Mouse (Mus musculus): Measurements from ENCODE around the gene Itga3. TPM values are rescaled to one million over a fixed set of nuclear protein-coding genes. Genes with fewer than 3 reads are reported as not detected.
A peak's percentile ranks its signal among the peaks of the same experiment; 100 is the strongest.

Itga3 gene
- polyA plus RNA-seq, 1 experiment: 0.08 TPM

DNA sequence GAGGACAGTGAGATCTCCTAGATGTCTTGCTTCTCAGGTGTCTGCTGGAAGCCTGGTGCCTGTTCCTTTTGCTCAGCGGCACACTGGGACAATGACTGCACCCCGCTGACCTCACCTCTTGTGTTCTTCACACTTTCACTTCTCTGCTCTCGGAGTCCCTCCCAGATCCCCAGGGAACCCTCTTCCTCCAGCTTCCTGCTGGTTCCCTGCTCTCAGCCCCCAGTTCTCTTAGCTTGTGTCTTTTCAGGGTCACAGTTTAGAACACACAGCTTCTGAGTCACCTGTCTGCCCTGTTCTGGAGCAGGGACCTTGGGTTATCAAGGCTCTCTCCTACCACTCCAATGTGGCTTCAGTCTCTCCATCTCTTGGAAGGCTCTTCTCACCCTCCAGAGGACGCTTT lies 7.6 kb upstream of the Itga3 start:
- H3K27me3 ChIP-seq (replicated peaks): peaks cover 93% of the 10 kb centered on the region
- H3K36me3 ChIP-seq (replicated peaks; ENCODE audit: low read length): no peaks in the 10 kb centered on the region
- TF ChIP-seq FLI1 (IDR thresholded peaks at IDR 0.05; ENCODE audit: low read length) (no peak), GATA1 (IDR thresholded peaks at IDR 0.05; ENCODE audit: borderline replicate concordance, low read length) (no peak)
- peaks cover 14% of the 10 kb centered on the region for H3K4me1 ChIP-seq
- H3K4me3 ChIP-seq (replicated peaks): no peak overlapping the region
- no peaks in the 10 kb centered on the region for H3K9me3 ChIP-seq

GRCm38 (mm10) chr11:95082896-95083295 lies 6.3 kb upstream of the Itga3 start:
- TF ChIP-seq FLI1 (IDR thresholded peaks at IDR 0.05; ENCODE audit: low read length) (no peak), GATA1 (IDR thresholded peaks at IDR 0.05; ENCODE audit: borderline replicate concordance, low read length) (no peak)
- H3K36me3 ChIP-seq (replicated peaks; ENCODE audit: low read length): no peaks in the 10 kb centered on the region
- H3K9me3 ChIP-seq: no peaks in the 10 kb centered on the region
- H3K4me3 ChIP-seq (replicated peaks): no peak overlapping the region
- peaks cover 10% of the 10 kb centered on the region for H3K4me1 ChIP-seq
- H3K27me3 ChIP-seq (replicated peaks): peaks cover 93% of the 10 kb centered on the region

DNA sequence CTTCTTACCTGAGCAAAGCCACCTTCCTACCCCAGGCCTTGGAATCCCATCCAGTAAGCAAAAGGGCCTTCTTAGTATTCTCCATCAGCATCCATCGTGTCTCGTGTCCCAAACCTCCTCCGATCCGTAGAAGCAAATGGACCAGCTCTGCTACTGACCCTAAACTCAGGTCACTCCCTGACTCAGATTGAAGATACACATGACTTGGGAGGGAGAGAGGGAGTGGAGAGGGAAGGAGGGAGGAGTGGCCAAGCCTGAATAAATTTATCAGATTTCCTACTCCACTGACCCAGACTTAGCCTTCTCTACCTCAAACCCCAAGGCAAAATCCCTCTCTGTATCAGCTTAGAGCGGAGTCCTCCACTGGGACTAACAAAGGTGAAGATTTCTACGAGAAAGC lies 4.2 kb upstream of the Itga3 start:
- Histone ChIP-seq H3K4me1 (peaks cover 24% of the 10 kb centered on the region), H3K27me3 (replicated peaks) (peaks cover 93% of the 10 kb centered on the region), H3K9me3 (no peaks in the 10 kb centered on the region), H3K4me3 (replicated peaks) (no peak overlapping the region), H3K36me3 (replicated peaks; ENCODE audit: low read length) (no peaks in the 10 kb centered on the region)
- TF ChIP-seq FLI1 (IDR thresholded peaks at IDR 0.05; ENCODE audit: low read length) (no peak), GATA1 (IDR thresholded peaks at IDR 0.05; ENCODE audit: borderline replicate concordance, low read length) (no peak)

DNA sequence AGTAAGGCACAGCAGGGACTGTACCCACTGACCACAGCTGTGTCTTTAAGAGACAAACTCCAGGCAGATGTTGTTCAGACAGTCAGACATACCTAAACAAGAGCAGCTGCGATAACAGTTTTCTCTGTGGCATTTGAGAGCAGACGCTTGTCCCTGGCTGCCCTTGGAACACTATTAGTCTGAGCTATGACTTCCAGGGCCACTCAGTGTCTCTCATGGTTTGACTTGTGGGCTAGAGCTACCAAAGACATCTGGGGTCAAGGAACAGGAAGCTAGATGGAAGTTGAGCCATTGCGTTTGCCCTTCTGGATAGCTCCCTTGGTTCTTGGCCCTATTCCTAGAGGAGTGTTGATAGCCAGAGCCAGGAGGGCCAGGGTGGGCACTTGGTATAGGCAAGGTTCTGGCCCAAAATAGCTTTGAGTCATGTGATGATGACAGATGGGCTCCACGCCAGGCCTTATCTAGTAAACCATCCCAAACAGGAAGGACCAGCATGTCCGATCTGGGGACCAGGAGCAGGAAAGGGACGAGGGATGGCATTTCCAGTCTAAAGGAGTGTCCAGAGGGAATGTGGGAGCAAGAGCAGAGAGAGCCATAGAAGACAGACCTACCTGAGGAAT lies 2.8 kb upstream of the Itga3 start:
- peaks cover 30% of the 10 kb centered on the region for H3K4me1 ChIP-seq
- peaks cover 97% of the 10 kb centered on the region for H3K27me3 ChIP-seq (replicated peaks)
- TF ChIP-seq GATA1 (IDR thresholded peaks at IDR 0.05; ENCODE audit: borderline replicate concordance, low read length) (no peak), FLI1 (IDR thresholded peaks at IDR 0.05; ENCODE audit: low read length) (no peak)
- H3K9me3 ChIP-seq: no peaks in the 10 kb centered on the region
- H3K4me3 ChIP-seq (replicated peaks): no peak overlapping the region
- H3K36me3 ChIP-seq (replicated peaks; ENCODE audit: low read length): no peaks in the 10 kb centered on the region

- Histone ChIP-seq H3K4me3 (replicated peaks) (no peak overlapping the region), H3K9me3 (no peaks in the 10 kb centered on the region), H3K4me1 (peaks cover 30% of the 10 kb centered on the region), H3K36me3 (replicated peaks; ENCODE audit: low read length) (no peaks in the 10 kb centered on the region), H3K27me3 (replicated peaks) (peaks cover 96% of the 10 kb centered on the region)
- TF ChIP-seq GATA1 (IDR thresholded peaks at IDR 0.05; ENCODE audit: borderline replicate concordance, low read length) (no peak), FLI1 (IDR thresholded peaks at IDR 0.05; ENCODE audit: low read length) (no peak)
Measured at GRCm38 (mm10) chr11:95077956-95078355, 1.4 kb upstream of the Itga3 start.

DNA sequence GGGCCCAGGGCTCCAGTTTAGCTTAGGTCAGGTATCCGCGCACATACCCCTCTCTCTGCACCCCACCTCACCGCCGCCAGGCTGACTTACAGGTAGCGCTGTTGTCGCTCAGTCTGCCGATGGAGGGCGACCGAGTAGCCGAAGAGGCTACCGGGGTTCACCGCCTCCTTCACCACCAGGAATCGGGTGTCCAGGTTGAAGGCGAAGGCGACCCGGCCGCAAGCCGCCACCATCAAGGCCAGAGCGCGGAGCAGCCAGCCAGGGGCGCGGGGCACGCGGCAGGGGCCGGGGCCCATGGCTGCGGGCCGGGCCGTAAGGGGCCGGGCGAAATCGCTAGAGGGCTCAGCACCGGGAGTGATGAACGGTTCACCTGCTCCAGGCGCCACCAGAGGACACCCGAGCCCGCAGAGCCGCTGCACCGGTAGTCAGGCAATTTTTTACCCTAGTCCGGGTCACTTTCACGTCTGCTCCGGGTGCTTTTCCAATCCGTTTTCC lies 513 bp downstream of the Itga3 start:
- Histone ChIP-seq H3K36me3 (replicated peaks; ENCODE audit: low read length) (no peaks in the 10 kb centered on the region), H3K27me3 (replicated peaks) (peaks cover 98% of the 10 kb centered on the region), H3K4me3 (replicated peaks) (peak overlapping the region; percentile 85), H3K4me1 (peaks cover 30% of the 10 kb centered on the region), H3K9me3 (no peaks in the 10 kb centered on the region)
- TF ChIP-seq GATA1 (IDR thresholded peaks at IDR 0.05; ENCODE audit: borderline replicate concordance, low read length) (no peak), FLI1 (IDR thresholded peaks at IDR 0.05; ENCODE audit: low read length) (no peak)

DNA sequence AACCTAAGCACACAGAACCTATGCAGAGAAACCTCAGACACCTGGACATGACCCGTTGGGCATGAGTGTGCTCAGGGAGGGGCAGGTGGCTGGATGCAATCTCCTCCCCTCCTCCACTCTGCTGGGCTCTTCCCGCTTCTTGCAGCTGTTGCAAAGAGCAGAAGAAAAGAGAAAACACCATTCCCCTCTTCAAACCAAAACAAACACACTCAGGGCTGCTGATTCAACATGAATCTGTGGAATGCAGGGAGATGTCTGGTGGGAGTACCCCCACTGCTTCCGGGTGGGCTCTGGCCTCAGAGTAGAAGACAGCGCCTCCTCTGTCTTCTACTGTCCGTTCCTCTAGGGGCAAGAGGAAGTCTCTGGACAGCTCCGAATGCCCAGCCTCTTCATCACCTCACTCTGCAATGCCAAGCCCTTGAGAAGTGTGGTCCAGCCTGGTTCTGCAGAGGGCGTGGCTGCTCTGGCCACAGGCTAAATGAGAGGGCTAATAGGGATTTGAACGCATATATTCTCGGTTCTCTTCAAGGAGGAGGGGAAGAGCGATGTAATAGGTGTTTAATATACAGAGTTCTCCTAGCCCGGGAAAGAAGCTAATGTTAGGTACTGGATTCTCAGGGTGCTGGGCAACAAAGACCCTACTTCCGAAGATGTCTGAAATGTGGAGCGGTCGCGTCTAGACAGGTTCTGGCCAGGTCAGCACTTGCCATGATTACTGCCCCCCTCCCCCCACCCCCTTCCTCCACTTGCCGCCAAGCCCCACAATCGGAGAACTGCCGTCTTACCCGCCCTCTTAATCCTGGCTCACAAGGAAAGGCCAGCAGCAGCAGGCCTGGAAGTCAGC lies 1.2 kb downstream of the Itga3 start:
- Histone ChIP-seq H3K4me1 (peaks cover 30% of the 10 kb centered on the region), H3K9me3 (no peaks in the 10 kb centered on the region), H3K27me3 (replicated peaks) (peaks cover 97% of the 10 kb centered on the region), H3K36me3 (replicated peaks; ENCODE audit: low read length) (no peaks in the 10 kb centered on the region), H3K4me3 (replicated peaks) (peak overlapping the region; percentile 85)
- no peak for TF ChIP-seq FLI1 (IDR thresholded peaks at IDR 0.05; ENCODE audit: low read length)
- no peak for TF ChIP-seq GATA1 (IDR thresholded peaks at IDR 0.05; ENCODE audit: borderline replicate concordance, low read length)

GRCm38 (mm10) chr11:95074694-95075093 lies 1.9 kb downstream of the Itga3 start:
- TF ChIP-seq GATA1 (IDR thresholded peaks at IDR 0.05; ENCODE audit: borderline replicate concordance, low read length) (no peak), FLI1 (IDR thresholded peaks at IDR 0.05; ENCODE audit: low read length) (no peak)
- H3K4me1 ChIP-seq: peaks cover 28% of the 10 kb centered on the region
- H3K27me3 ChIP-seq (replicated peaks): peaks cover 95% of the 10 kb centered on the region
- no peaks in the 10 kb centered on the region for H3K36me3 ChIP-seq (replicated peaks; ENCODE audit: low read length)
- no peaks in the 10 kb centered on the region for H3K9me3 ChIP-seq
- no peak overlapping the region for H3K4me3 ChIP-seq (replicated peaks)

DNA sequence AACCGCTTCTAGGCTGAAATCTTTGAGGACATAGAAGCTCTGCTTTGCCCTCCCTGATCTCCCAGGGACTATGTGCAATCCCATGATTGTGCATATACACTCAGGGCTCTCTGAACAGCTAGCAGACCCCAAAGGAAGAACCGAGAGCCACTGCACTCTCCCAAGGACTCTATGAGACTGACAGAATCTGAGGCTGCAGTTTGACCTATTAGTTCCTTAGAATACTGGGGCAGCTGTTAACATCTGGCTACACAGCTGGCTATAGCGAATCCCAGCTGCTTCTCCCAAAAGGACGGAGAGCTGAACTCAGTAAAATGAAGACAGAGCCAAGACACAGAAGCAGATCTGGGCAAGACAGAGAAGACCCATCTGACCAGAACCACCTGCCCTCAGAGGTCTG lies 2.8 kb downstream of the Itga3 start:
- no peak overlapping the region for H3K4me3 ChIP-seq (replicated peaks)
- H3K27me3 ChIP-seq (replicated peaks): peaks cover 95% of the 10 kb centered on the region
- TF ChIP-seq GATA1 (IDR thresholded peaks at IDR 0.05; ENCODE audit: borderline replicate concordance, low read length) (no peak), FLI1 (IDR thresholded peaks at IDR 0.05; ENCODE audit: low read length) (no peak)
- no peaks in the 10 kb centered on the region for H3K36me3 ChIP-seq (replicated peaks; ENCODE audit: low read length)
- no peaks in the 10 kb centered on the region for H3K9me3 ChIP-seq
- H3K4me1 ChIP-seq: peaks cover 20% of the 10 kb centered on the region

- TF ChIP-seq GATA1 (IDR thresholded peaks at IDR 0.05; ENCODE audit: borderline replicate concordance, low read length): no peak
- TF ChIP-seq FLI1 (IDR thresholded peaks at IDR 0.05; ENCODE audit: low read length): no peak
- no peak overlapping the region for H3K4me3 ChIP-seq (replicated peaks)
- H3K27me3 ChIP-seq (replicated peaks): peaks cover 94% of the 10 kb centered on the region
- H3K4me1 ChIP-seq: peaks cover 20% of the 10 kb centered on the region
- H3K36me3 ChIP-seq (replicated peaks; ENCODE audit: low read length): no peaks in the 10 kb centered on the region
- H3K9me3 ChIP-seq: no peaks in the 10 kb centered on the region
Measured at GRCm38 (mm10) chr11:95072804-95073203, 3.8 kb downstream of the Itga3 start.
